Mouse (Mus musculus) A20 (cell line): ENCODE results near the gene H6pd.

ENCODE experiments used
- DNase-seq: peaks from one replicate; pipeline ENCODE4 v3.0.0-alpha.2; 2011; ENCODE audit warnings: low read depth, low spot score

The H6pd gene

DNA sequence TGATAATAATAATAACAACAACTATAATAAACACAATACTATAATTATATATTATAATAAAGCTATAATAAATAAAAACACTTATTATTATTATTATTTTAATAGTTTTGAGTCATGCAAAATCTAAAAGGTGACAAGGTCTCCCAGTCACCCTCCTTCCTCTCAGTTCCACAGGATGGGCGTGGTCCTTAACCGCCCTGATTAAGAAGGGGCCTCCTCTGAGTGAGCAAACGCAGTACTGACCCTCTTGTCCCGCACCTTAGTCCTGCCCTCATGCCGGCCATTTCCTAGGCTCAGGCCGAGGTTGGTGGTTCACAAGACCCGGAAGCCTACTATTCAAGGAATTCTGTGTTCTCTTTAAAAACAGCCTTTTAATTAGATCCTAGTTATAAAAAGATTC, 14.7 kb upstream of the H6pd start:
- no peak for DNase-seq

DNA sequence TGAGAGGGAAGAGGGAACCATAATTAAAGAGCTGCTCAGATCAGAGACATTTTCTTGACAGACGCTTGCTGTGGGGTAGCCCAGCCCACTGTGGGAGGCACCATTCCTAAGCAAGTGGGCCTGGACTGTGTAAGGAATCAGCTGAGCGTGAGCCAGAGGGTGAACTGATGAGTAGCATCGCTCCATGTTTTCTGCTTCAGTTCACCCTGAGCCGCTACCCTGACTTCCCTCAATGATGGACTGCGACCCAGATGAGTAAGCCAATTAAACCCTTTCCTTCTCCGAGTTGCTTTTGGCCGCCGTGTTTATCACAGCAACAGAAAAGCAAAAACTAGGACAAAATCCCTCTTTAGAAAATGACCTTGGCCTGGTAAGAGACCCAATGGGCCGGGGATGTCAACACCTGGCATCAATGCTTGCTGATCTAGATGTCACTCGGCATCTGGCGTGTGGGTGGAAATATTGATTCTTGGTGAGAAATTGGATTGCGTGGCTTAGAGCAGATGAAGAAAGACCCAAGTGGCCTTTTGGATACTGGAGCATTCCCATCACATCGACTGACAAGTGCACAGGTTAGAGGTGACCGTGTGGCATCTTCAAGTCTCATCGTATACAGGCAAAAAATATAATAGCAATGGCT, 11.0 kb upstream of the H6pd start:
- no peak for DNase-seq

DNA sequence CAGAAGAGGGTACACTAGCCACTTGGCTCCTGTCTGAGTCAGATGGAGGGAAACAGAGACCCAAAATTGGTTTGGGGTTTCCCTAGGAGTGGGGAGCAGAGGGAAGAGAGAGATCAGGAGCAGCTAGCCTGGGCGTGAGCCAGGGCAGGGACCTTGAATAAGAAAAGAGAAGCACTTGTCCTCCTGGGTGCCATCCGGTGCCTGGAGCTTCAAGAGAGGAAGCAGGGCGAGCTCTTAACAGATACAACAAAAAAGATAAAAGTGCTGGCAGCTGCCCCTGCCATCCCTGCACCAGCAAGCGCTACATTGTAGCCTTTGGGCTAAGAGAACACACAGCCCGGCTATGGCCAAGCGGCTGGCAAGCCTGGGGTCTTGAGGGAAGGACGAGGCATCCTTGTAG, 6.6 kb upstream of the H6pd start:
- DNase-seq = no peak

DNA sequence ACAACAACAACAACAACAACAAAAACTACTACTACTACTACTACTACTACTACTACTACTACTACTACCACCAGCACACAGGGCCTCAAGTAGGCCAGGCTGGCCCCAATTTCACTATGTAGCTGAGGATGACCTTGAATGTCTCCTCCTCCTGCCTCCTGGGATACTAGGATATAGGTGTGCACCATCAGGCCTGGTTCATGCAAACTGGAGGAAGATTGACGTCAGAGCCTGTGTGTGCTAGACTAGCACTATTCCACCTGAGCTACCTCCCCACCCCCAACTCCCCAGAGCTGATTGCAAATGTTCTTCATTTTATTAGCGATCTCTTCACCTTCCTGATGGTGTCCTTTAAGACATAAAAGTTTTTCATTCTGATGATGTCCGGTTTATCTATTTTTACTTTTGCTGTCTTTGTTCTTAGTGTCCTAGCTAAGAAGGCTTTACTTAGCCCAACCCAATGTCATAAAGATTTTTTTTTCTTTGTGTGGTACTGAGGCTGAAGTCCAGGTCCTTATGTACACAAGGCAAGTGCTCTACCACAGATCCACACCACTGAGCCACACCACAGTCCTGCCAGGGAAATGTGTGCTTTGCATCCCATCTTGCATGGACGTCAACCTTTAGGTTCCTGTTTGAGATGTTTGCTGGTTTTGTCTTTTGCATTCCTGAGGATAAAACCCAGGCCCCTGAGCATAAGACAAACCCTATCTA, 5.7 kb upstream of the H6pd start:
- DNase-seq = no peak

DNA sequence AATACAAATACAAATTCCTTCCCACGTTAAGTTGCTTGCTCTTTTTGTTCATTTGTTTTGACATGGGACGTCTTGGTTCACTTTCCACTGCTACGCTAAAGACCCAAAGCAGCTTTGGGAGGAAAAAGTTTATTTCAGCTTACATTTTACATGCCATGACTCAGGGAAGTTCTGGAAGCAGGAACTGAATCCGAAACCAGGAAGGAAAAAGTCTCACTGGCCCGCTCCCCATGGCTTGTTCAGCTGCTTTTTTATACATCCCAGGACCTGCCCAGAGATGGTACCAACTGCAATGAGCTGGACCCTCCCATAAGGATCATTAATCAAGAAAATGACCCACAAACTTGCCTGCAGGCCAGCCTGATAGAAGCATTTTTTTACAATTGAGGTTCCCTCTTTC, 5.0 kb upstream of the H6pd start:
- no peak for DNase-seq

DNA sequence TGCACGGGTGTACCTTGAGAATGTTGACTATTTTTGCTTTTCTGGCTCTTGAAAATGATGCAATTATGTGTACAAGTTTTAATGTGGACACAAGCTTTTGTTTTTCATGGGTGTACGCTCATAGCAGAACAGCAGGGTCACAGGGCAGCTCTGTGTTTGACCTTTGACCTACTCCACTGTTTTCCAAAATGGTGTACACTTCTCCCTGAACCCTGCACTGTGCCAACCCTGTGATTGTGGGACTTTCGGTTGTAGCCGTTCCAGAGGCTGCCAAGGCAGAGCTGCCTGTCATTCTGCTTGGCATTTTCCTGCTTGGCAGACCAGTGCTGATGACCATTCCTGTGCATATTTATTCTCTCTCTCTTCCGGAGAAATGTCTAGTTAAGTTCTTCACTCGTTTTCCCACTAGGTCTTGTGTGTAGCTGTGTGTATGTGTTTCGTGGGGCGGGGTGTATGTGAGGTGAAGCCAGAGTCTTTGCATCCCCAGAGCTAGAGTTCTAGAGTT, 4.4 kb upstream of the H6pd start:
- DNase-seq = no peak

DNA sequence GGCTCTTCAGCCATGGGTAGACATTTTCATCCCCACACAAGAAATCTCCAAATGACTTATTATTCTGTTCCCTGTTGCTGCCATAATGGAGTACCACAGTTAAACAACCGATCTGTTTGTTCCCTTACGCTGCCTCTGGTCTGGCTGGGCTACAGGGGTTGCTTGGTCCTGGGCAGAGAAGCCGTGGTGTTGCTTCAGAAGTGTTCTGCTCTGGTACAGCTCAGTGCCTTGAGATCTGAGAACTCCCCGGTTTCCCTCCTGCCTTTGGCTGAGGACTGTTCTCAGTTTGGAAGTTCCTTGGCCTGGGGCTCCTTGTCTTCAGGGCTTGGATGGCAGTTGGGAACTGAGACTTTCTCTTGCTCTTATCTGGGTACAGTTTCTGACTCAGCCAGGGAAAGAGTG, 3.5 kb upstream of the H6pd start:
- no peak for DNase-seq

DNA sequence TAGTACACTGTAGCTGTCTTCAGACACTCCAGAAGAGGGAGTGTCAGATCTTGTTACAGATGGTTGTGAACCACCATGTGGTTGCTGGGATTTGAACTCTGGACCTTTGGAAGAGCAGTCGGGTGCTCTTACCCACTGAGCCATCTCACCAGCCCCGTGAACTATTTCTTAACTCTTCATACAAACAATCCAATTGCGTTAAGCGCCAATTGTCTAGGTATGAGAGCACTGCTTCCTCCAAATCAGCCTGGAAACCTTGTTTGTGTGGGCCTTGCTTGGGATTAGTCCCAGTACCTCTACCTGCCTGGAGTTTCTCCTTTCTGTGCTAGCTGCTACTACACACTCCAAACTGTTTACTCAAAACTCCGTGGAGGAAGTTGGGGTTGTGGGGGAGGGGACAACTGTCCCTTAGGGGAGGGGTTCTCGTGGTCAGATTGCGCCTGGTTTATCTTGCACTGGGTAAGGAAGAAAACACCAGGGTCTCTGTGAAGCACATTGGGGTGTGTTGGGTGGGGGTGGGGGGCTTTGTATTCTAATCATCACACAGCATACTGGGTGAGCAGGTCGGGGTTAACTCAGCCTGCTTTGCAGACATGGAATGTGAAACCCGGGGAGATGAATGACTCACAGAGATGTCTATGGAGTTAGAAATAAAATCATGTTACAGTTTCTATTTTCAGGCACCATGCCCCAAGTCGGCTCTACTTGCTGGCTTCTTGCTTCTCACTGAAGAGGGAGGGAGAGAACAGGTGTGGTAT, 2.9 kb upstream of the H6pd start:
- peak; percentile 48 for DNase-seq

DNA sequence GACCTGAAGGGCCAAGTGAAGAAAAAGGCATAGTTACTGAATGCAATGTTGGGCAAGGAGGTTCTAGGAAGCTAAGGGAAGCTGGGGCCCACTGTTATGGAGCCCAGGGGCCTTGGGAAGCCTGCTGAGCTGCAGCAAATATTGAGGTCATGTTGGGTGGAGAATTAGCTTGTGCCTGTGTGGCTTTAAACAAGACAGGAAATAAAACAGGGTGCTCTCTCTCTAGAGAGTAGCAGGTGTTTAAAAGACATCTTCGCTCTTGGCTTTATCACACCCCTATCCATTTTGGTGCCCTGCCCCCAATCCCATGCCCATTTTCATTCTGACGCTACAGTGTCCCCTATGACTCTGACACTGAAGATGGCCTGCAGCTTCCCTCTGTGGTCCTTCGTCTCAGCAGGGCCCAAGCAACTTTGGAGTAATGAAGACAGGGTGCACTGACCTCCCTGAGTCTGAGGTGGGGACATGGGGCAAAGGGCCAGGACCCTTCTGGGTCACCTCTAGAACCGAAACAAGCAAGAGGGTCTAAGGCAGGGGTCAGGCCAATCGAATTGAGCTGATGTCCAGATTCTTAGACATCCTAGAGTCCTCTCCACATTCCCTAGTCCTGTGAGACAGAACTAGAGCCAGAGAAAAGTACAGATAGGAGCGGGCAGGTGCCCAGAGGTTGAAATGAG, 1.4 kb upstream of the H6pd start:
- DNase-seq = no peak

DNA sequence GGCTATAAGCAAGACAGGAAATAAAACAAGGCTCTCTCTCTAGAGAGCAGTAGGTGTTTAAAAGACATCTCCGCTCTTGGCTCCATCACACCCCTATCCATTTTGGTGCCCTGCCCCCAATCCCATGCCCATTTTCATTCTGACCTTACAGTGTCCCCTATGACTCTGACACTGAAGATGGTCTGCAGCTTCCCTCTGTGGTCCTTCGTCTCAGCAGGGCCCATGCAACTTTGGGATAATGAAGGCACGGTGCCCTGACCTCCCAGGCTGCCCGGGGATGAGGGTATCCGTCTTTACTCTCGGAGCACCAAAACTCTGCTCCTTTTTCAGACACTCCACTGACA, 736 bp upstream of the H6pd start:
- DNase-seq = no peak

DNA sequence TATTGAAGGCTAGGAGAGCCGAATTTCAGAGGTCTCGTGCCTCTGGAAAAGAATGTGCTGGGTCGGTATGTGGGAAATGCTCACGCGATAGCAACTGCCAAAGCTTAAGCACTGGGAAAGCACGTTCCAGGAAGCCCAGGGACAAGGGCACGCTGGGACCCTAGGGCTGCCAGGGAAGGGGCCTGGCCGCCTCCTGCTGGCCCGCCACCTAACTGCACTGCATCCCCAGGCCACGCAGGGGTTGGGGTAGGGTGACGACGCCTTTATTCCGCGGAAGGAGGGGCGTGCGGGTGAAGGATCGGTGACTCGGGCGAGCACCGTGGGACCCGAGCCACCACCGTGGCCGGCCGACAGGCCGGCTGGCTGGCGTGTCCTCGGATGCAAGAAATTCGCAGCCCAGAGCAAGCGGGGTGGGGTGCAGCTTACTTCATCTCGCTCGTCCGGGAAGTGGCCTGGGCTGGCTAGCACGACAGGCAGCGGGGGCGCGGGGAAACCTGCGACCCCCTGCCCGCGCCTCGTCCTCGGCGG, 434 bp downstream of the H6pd start:
- peak; percentile 89 for DNase-seq

DNA sequence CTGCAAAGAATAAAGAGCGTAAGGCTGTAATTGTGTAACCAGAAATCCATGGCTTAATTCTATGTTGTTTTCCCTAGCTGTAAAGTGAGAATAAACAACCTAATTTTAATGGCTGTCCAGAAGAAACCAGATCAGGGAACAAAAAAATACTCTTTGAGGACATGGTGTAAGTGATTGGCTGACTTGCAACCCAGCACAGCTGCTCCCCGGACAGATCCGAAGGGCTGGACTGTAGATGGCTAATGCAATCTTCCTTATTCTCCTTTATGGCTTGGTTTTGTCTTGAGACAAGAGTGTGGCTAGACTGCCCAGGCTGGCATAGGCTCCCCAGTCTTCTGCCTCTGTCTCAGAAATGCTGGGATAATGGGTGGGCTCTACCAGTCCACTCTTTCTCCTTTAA, 1.4 kb downstream of the H6pd start:
- DNase-seq = no peak

DNA sequence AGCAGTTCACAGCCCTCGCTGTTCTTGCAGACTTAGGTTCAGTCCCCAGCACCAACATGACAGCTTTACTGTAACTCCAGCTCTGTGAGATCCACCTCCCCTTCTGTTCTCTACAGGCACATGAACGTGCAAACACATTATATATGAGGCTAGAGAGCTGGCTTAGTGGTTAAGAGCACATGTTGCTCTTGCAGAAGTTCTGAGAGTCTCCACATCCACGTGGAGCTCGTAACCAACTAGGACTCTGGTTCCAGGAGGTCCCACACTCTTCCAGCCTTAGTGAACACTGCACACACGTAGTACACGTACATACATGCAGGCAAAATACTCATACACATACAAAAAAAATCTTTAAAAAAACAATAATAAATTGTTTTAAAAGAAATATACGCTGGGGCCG, 1.8 kb downstream of the H6pd start:
- DNase-seq = no peak

DNA sequence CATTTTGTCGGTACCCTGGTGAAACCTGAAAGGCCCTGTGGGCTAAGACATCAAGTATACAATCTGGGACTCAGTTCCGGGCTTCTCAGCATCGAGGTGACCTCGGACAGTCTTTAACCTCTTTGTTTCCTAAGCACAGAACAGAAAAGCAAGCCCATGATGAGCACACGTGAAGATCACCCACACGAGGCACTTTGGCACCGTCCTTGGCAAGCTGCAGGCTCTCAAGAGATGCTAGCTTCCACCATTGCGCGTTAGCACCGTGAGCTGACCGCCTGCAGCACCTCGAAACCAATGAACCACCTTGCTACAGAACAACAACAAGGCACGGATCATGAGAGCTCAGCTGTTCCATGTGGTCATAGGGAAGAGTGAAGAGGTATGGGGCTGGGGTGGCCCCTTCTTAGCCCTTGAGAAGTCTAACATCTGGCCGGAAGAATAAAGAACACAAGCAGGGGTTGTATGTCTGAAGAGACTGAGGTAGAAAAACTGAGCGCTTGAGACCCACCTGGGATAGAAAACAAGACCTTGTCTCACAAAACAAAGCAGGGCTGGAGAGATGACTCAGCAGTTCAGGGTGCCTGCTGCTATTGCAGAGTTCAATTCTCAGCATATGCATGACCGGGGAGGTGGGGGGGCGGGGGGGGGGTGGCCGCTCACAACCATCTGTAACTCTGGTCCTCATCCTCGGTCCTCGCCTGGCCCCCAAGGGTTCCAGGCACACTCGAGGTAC, 2.5 kb downstream of the H6pd start:
- DNase-seq = no peak

DNA sequence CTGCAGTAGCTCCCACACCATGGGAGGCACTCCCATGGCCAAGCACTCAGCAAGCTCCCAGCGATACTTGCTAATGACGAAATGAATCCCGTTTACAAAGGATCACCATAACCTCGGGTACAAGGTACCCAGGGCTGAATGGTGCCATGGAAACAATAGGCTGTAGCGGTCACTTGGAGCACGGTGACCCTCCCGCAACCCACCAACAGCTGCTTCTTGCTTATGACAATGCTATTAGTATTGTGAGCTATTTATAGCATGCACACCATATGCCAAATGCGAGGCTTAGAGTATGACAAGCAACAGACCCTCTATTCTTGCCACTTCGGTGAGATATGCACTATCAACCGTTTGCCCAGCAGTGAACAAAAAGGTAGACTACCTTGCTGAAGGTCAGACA, 3.6 kb downstream of the H6pd start:
- no peak for DNase-seq

DNA sequence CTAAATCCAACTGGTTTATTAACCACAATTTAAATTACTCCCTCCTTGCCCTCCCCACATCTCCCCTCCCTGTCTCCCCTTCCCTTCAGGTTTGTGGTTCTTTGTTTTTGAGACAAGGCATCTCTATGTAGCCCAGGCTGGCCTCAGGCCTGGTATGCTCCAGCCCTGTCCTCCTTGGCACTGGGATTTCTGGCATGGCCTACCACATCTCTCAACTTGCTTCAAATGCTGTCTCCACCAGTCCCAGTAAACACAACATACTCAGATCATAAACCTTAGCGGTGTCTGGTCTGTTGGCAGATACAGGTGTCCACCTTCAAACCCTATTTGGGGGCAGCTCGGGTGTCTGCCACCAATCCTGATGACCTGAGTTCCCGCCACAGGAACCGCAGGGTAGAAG, 5.2 kb downstream of the H6pd start:
- no peak for DNase-seq

DNA sequence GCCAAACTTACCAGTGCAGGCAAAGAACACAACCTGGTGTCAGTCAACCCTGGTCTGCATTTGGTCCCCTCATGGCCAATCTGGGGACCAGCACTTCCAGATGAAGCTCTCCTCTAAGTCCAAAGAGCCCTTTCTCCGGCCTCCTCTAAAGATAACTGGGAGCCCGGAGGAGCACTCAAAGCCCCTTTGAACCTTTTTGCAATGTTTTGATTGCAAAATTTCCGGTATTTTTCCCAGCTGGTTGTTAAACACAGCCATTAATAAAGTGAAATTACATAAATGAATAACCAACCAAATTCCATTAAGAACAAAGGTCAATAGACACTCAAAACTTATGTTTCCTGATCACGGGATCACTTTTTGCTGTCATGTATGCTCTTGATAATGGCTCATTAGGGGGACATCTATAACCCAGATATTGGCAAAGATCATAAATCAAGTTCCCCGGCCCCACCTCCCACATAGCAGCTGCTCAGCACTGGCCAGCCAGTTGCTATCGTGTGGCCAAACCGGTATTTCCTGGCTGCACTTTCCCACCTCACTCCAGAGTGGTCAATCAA, 5.7 kb downstream of the H6pd start:
- DNase-seq = no peak

DNA sequence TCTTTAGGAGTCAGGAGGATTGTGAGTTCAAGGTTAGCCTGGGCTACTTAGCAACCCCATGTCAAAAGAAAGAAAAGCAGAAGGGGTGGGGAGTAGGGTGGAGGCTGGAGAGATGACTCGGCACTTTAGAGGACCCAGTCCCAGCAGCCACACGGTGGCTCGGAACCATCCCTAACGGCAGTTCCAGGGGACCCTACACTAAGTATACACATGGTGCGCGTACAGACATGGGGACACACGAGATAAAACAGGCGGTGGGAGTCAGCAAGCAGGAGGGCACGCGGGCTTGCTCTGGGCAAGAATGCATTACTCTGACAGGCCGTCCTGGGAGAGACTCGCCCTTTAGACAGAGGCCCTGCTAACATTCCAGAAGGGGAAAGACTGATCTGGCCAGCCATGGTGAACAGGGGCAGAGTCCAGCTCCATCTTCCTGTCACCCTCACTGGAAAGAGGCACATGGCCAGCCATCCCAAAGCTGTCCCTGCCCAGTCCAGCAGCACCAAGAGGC, 6.7 kb downstream of the H6pd start:
- no peak for DNase-seq

DNA sequence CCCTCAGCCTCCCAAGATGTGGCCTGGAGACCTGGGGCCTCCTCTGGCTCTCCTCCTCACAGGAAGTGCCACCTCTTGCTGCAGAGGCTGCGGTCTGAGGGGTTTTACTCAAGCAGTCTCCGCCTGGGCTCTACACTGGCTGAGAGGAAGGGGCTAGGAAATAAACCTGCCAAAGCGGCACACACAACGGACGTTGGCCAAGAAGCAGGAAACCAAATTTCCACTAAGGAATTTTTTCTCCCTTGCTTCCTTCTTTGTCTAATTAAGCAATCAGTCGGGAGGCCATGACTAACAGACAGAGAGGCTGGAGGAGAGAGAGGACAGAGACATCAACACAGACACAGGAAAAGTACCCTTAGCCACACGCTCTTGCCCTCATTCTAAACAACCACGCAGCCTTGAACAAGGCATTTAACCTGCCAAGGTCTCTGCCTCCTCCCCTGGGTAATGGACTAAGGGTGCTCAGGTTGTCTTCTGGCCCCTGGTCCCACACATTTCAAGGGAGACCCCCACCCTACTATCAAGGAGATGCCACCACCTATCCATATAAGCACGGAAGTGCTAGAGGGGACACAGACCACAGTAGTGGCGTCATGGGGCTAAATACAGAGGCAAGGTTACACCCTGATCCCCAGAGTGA, 7.5 kb downstream of the H6pd start:
- no peak for DNase-seq

DNA sequence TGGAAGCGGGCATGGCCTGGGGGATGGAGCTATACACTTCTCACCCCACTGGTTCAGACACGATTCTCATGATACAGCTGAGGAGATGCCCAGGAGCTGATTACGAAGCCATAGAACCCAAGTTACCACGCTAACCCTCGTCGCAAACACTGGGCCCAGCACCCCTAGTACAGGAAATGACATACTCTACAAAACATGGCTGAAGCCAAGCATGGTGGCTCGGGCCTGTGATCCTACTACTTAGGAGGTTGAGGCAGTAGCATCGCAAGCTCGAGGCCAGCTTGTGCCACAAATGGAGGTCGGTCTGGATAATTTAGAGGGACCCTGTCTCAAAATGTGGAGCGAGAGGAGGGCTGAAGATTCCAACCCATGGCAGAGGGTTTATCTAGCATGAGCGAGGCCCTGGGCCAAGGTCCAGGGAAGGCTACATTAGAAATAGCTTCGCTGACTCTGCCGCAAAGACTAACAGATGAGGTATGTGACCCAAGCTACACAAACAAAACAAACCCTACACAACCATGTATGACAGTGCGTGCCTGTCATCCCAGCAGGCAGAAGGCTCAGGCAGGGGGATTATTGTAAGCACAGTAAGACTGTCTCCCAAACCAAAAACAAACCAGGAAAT, 8.8 kb downstream of the H6pd start:
- DNase-seq = no peak
